Mouse (Mus musculus) forebrain, postnatal 0 days (tissue): Measurements from ENCODE around the gene Enpp3. TPM values are rescaled to one million over a fixed set of nuclear protein-coding genes. Genes with fewer than 3 reads are reported as not detected.

Source experiments
- ATAC-seq: fragments of 200-750 bp; cut with Nextera tagmentation; 2 replicates; pipeline ENCODE4 v1.8.0; 2017; ENCODE audit warnings: mild to moderate bottlenecking, moderate library complexity
- DNase-seq: peaks from one replicate; pipeline ENCODE4 v3.0.0-alpha.2; 2015
- H3K27ac ChIP-seq: fragments of 300-500 bp; sonication (generic); 2 replicates; pipeline ENCODE4 v1.5.1; 2014; ENCODE audit warnings: low read depth, mild to moderate bottlenecking, antibody characterized with exemption, low read length, moderate library complexity, mixed read lengths
- H3K27me3 ChIP-seq: fragments of 300-500 bp; sonication (generic); 2 replicates; pipeline ENCODE4 v1.6.1; 2014; ENCODE audit warnings: mild to moderate bottlenecking, low read length, mixed read lengths; ENCODE audit not compliant: insufficient read depth
- H3K36me3 ChIP-seq: fragments of 300-500 bp; sonication (generic); 2 replicates; pipeline ENCODE4 v1.6.1; 2014; ENCODE audit warnings: mild to moderate bottlenecking, moderate library complexity; ENCODE audit not compliant: insufficient read depth
- H3K4me1 ChIP-seq: fragments of 300-500 bp; sonication (generic); 2 replicates; pipeline ENCODE4 v1.6.1; 2014; ENCODE audit warnings: antibody characterized with exemption; ENCODE audit not compliant: insufficient read depth
- H3K4me2 ChIP-seq: fragments of 300-500 bp; sonication (generic); 2 replicates; pipeline ENCODE4 v1.6.1; 2014; ENCODE audit warnings: low read depth, mild to moderate bottlenecking, moderate library complexity
- H3K4me3 ChIP-seq: fragments of 300-500 bp; sonication (generic); 2 replicates; pipeline ENCODE4 v1.5.1; 2014; ENCODE audit warnings: low read depth, low read length, mixed read lengths
- H3K9ac ChIP-seq: fragments of 300-500 bp; sonication (generic); 2 replicates; pipeline ENCODE4 v1.6.1; 2014; ENCODE audit warnings: mild to moderate bottlenecking
- H3K9me3 ChIP-seq: fragments of 300-500 bp; sonication (generic); 2 replicates; pipeline ENCODE4 v1.6.1; 2016; ENCODE audit warnings: low read length
- CTCF ChIP-seq: sonication (generic); IDR thresholded peaks from 2 replicates; pipeline ENCODE4 v1.5.1; 2016; ENCODE audit warnings: antibody characterized with exemption, control low read depth, low read depth
- WGBS: fragments of 180-500 bp; shearing (Covaris S2); extraction: QIAGEN DNeasy Blood & Tissue Kit; methylation state at CpG from one replicate; pipeline ENCODE4 v1.1.7; 2014; 5-methylcytosine and 5-hydroxymethylcytosine counted together
- polyA plus RNA-seq: library from polyadenylated mRNA; unstranded; fragments of >200 nt; fragmentation: Nextera tagmentation; extraction: Ambion mirVana; gene quantifications from 2 replicates; pipeline ENCODE4 v1.2.1, GENCODE M21; 2015
- total RNA-seq: library from RNA; depleted of rRNA; stranded (reverse); fragments of >200 nt; gene quantifications from 2 replicates; pipeline ENCODE4 v1.2.3, GENCODE M21; 2014

Gene Enpp3
- total and polyA plus RNA-seq, 2 experiments from 2014 or later = 1.7 to 2.5 TPM

DNA sequence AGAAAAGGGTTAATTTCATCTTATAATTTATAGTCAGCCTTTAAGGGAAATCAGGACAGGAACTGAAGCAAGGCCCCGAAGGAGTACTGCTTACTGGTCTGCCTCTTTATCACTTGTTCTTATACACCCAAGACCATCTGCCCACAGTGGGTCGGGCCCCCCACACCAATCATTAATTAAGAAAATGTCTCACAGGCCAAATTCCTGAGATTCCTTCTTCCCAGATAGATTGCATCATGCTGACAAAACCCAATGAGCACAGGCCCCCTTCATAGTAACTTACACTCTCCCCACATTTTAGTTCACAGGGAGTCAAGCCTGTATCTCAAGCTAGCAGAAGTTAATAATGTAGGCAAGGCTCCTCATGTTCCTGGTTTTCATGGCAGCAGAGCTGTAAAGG is 625 bp downstream of the Enpp3 start:
- TF ChIP-seq CTCF = no peak
- no peaks in the 10 kb centered on the region for H3K4me1 ChIP-seq
- H3K9me3 ChIP-seq = no peaks in the 10 kb centered on the region
- H3K27me3 ChIP-seq = no peaks in the 10 kb centered on the region
- no peaks in the 10 kb centered on the region for H3K36me3 ChIP-seq
- DNase-seq (no peak), ATAC-seq (no peak)
- H3K9ac ChIP-seq = no peak overlapping the region
- H3K4me3 ChIP-seq = no peak overlapping the region
- no peak overlapping the region for H3K4me2 ChIP-seq
- H3K27ac ChIP-seq = no peak overlapping the region
- whole genome bisulfite sequencing = 72% methylated on average over 2 of the region's 2 CpGs

DNA sequence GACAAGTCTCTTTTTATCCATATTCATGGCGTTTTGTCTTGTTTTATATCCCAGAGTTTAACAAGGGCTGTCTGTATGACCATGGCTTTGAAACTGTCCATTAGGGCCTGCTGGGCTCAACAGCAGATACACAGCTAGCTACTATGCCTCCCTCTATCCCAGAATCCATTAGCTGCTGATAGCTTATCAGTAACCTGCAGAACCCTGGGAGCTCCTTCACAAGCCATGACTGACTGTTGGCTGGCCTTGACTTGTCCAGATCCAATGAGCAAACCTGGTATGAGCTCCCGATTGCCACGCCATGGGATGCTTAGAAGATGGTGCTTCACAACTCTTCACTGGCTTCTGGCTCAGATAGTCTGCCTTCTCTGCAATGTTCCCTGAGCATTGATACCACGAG is 1.8 kb downstream of the Enpp3 start:
- no peaks in the 10 kb centered on the region for H3K9me3 ChIP-seq
- ATAC-seq (no peak), DNase-seq (no peak)
- WGBS = 92% methylated on average over 4 of the region's 4 CpGs
- no peak overlapping the region for H3K9ac ChIP-seq
- TF ChIP-seq CTCF = no peak
- no peak overlapping the region for H3K4me3 ChIP-seq
- H3K4me2 ChIP-seq = no peak overlapping the region
- H3K27me3 ChIP-seq = no peaks in the 10 kb centered on the region
- H3K4me1 ChIP-seq = no peaks in the 10 kb centered on the region
- no peaks in the 10 kb centered on the region for H3K36me3 ChIP-seq
- H3K27ac ChIP-seq = no peak overlapping the region

DNA sequence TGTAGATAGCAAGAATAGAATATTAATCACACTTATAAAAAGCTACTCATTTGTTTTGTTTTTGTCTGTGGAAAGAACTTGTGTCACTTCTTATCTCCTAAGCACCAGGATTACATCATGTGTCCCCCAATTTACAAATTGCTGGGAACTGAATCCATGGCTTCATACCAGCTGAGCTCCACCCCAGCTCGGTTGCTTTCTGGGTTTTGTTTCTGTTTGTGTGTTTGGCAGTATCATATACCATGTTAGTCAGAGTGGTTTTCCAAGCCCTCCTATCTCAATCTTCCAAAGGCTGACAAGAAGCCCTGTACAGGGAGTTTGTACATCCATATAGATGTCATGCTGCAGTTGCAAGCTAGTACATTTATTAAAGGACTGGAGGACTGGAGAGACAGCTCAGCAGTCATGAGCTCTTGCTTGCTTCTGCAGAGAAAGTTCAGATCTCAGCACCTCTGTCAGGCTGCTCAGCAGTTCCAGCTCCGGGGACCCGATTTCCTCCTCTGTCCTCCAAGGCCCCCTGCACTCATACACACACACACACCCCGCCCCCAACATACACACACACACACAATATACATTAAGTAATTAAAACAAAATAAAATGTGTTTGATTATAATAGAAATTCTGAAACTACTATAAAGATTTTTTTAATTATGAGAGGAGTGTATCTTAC is 6.1 kb downstream of the Enpp3 start:
- H3K27ac ChIP-seq = no peak overlapping the region
- no peaks in the 10 kb centered on the region for H3K9me3 ChIP-seq
- no peaks in the 10 kb centered on the region for H3K27me3 ChIP-seq
- H3K9ac ChIP-seq = 0 out of 2 replicates have a peak overlapping the region, but pooled peaks have one; percentile 23
- DNase-seq (peak; percentile 10), ATAC-seq (peak; percentile 29; the same call in 1 of the 2 replicates)
- peak overlapping the region; percentile 23; the same call in 1 of the 2 replicates for H3K4me3 ChIP-seq
- H3K36me3 ChIP-seq = no peaks in the 10 kb centered on the region
- no peak for TF ChIP-seq CTCF
- peak overlapping the region; percentile 43 for H3K4me2 ChIP-seq
- 44% methylated on average over 4 of the region's 4 CpGs for WGBS
- no peaks in the 10 kb centered on the region for H3K4me1 ChIP-seq

DNA sequence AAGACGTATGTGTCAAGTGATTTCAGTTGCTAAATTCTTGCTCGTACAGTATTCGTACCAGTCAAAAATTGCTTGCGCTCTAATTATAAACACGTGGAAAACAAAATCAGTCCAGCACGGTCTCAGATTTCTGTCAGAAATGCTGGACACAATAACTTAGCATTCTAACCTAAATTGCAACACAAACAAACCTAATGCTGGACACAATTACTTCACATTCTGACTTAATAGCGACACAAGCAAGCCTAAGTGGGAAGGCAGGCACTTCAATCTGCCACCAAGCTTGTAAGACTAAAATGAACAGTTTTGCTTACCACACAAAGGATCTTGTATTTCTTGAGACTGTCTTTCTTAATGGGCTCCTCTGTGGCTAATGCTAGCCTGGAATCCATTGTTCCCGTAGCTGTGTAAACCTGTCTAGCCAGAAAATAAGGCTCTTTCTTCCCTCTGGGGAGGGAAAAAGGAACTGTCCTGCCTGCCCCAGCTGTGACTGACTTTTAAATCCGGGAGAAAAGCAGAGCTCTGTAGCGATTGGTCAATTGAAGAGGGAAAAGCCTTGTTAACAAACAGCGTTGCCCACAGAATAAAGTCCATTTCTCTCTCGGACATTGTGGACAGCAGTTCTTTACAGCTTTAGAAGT is 6.8 kb downstream of the Enpp3 start:
- Histone ChIP-seq H3K27ac (no peak overlapping the region), H3K4me2 (peak overlapping the region; percentile 43), H3K9me3 (no peaks in the 10 kb centered on the region), H3K9ac (peak overlapping the region; percentile 23; the same call in 1 of the 2 replicates), H3K4me3 (peak overlapping the region; percentile 23), H3K27me3 (no peaks in the 10 kb centered on the region), H3K4me1 (no peaks in the 10 kb centered on the region), H3K36me3 (no peaks in the 10 kb centered on the region)
- ATAC-seq (peak; percentile 65), DNase-seq (peak; percentile 51)
- 3% methylated on average over 12 of the region's 12 CpGs for WGBS
- no peak for TF ChIP-seq CTCF

DNA sequence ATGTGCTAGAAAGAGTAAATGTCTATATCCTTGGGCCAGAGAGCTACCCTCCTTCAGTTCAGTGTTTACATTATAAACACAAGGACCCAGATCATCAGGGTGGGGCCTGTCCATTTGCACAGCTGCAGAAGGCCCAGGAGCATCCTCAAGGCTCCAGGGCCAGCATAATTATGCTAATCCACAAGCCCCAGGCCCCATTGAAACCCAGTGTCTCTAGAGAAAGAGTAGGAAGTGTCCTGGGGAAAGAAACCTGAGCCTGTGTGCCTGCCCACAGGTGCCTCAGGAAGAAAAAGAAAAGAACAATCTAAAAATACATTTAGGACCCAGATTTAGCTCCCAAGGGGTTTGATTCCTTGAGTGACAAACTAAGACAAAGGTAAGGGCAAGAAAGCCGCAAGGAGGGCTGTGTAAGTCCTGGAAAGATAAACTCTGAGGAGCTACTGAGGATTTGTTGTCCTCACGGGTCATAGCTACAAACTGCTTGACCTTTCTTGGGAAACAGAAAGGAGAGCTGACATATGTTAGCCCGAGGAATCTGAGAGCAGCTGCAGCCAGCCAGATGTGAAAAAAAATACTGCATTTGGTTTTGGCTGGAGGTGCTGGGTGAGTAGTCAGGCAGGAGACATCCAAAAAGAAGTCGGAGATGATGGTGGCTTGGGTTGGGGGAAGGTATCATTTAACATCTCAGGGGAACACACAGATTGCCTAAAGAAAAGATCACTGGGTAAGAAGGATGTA is 7.8 kb downstream of the Enpp3 start:
- Histone ChIP-seq H3K36me3 (no peaks in the 10 kb centered on the region), H3K4me1 (no peaks in the 10 kb centered on the region), H3K9me3 (no peaks in the 10 kb centered on the region), H3K27me3 (no peaks in the 10 kb centered on the region), H3K9ac (no peak overlapping the region), H3K4me2 (peak overlapping the region; percentile 43), H3K4me3 (0 out of 2 replicates have a peak overlapping the region, but pooled peaks have one; percentile 23), H3K27ac (no peak overlapping the region)
- DNase-seq = no peak
- no peak for ATAC-seq
- WGBS = 18% methylated on average over 4 of the region's 4 CpGs
- no peak for TF ChIP-seq CTCF

DNA sequence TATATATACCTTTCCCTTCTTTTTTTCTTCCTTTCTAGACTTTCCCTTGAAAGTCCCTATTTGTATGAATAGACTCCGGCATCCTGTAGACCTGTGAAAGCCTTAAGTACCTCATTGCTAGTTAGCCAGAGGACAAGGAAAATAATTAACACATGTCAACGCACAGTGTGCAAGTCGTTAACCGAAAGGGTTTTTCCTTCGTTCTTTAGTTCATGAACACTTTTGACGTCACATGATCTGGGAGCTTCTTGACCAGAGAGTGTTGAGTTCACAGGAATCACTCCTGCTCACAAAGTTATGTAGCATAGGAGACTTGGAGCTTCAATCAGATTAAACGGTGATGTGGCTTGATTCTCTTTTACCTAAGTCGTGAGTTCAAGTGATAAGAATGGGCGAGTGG is 10.3 kb downstream of the Enpp3 start:
- Histone ChIP-seq H3K4me3 (no peak overlapping the region), H3K9ac (no peak overlapping the region), H3K4me2 (no peak overlapping the region), H3K4me1 (no peaks in the 10 kb centered on the region), H3K9me3 (no peaks in the 10 kb centered on the region), H3K27me3 (no peaks in the 10 kb centered on the region), H3K27ac (no peak overlapping the region), H3K36me3 (no peaks in the 10 kb centered on the region)
- TF ChIP-seq CTCF = no peak
- DNase-seq (no peak), ATAC-seq (no peak)
- WGBS = 71% methylated on average over 9 of the region's 9 CpGs
